Mouse (Mus musculus): ENCODE data around the gene Ing1. TPM values are rescaled to one million over a fixed set of nuclear protein-coding genes. Genes with fewer than 3 reads are reported as not detected.
A peak's percentile ranks its signal among the peaks of the same experiment; 100 is the strongest.
"Not testable (repeated sequence)": the region's sequence is repeated elsewhere in the genome, so short reads cannot be mapped to it uniquely, and the experiment has no call there.

The Ing1 gene
- polyA plus RNA-seq, 1 experiment from 2014 or later: 56.9 TPM

GRCm38 (mm10) chr8:11552390-11552789, 3.0 kb upstream of the Ing1 start:
- 0 out of 2 replicates have a peak, but pooled peaks cover 3% of the 10 kb centered on the region for H3K36me3 ChIP-seq
- no peaks in the 10 kb centered on the region for H3K27me3 ChIP-seq
- no peak overlapping the region for H3K4me3 ChIP-seq
- peaks cover 28% of the 10 kb centered on the region for H3K4me1 ChIP-seq (replicated peaks)
- H3K9ac ChIP-seq: no peak overlapping the region
- H3K27ac ChIP-seq (replicated peaks): no peak overlapping the region
- H3K9me3 ChIP-seq: no peaks in the 10 kb centered on the region
- WGBS: 91% methylated on average over 10 of the region's 10 CpGs
- H3K4me2 ChIP-seq: no peak overlapping the region
- no peak for ATAC-seq (ENCODE audit: low read depth)

- Histone ChIP-seq H3K4me3 (peak overlapping the region; percentile 98), H3K9ac (peak overlapping the region; percentile 98), H3K9me3 (no peaks in the 10 kb centered on the region), H3K27ac (replicated peaks) (peak overlapping the region; percentile 100), H3K4me1 (replicated peaks) (peaks cover 37% of the 10 kb centered on the region), H3K36me3 (no peaks in the 10 kb centered on the region), H3K27me3 (no peaks in the 10 kb centered on the region), H3K4me2 (peak overlapping the region; percentile 70)
- ATAC-seq (ENCODE audit: low read depth): peak; percentile 90
- under 1% methylated on average over 102 of the region's 103 CpGs for WGBS
Observed at GRCm38 (mm10) chr8:11555720-11556591, 585 bp downstream of the Ing1 start.

- H3K4me3 ChIP-seq: peak overlapping the region; percentile 98
- H3K9me3 ChIP-seq: no peaks in the 10 kb centered on the region
- WGBS: under 1% methylated on average over 74 of the region's 85 CpGs
- H3K9ac ChIP-seq: peak overlapping the region; percentile 98
- peaks cover 8% of the 10 kb centered on the region for H3K36me3 ChIP-seq
- peaks cover 34% of the 10 kb centered on the region for H3K4me1 ChIP-seq (replicated peaks)
- ATAC-seq (ENCODE audit: low read depth): no peak
- H3K4me2 ChIP-seq: peak overlapping the region; percentile 70
- H3K27ac ChIP-seq (replicated peaks): peak overlapping the region; percentile 100
- no peaks in the 10 kb centered on the region for H3K27me3 ChIP-seq
Observed at GRCm38 (mm10) chr8:11556691-11557423, 1.5 kb downstream of the Ing1 start.

- WGBS: under 1% methylated on average over 32 of the region's 32 CpGs
- no peak for ATAC-seq (ENCODE audit: low read depth)
Observed at GRCm38 (mm10) chr8:11557424-11557767, 2.0 kb downstream of the Ing1 start.

GRCm38 (mm10) chr8:11557768-11558629, 2.6 kb downstream of the Ing1 start:
- Histone ChIP-seq H3K27me3 (no peaks in the 10 kb centered on the region), H3K36me3 (peaks cover 13% of the 10 kb centered on the region), H3K4me3 (peak overlapping the region; percentile 98), H3K9ac (peak overlapping the region; percentile 98), H3K4me1 (replicated peaks) (peaks cover 34% of the 10 kb centered on the region), H3K4me2 (peak overlapping the region; percentile 70), H3K9me3 (no peaks in the 10 kb centered on the region), H3K27ac (replicated peaks) (peak overlapping the region; percentile 100)
- under 1% methylated on average over 65 of the region's 67 CpGs for WGBS
- peak; percentile 79 for ATAC-seq (ENCODE audit: low read depth)

More at GRCm38 (mm10) chr8:11557424-11557767, 2.0 kb downstream of the Ing1 start:
- peak overlapping the region; percentile 98 for H3K9ac ChIP-seq
- H3K4me3 ChIP-seq: peak overlapping the region; percentile 98
- H3K27me3 ChIP-seq: no peaks in the 10 kb centered on the region
- H3K4me2 ChIP-seq: peak overlapping the region; percentile 70
- H3K9me3 ChIP-seq: no peaks in the 10 kb centered on the region
- peaks cover 13% of the 10 kb centered on the region for H3K36me3 ChIP-seq
- H3K27ac ChIP-seq (replicated peaks): peak overlapping the region; percentile 100
- peaks cover 34% of the 10 kb centered on the region for H3K4me1 ChIP-seq (replicated peaks)

- Histone ChIP-seq H3K27ac (replicated peaks) (no peak overlapping the region), H3K9me3 (no peaks in the 10 kb centered on the region), H3K27me3 (no peaks in the 10 kb centered on the region), H3K9ac (peak overlapping the region; percentile 98; the same call in 1 of the 2 replicates), H3K4me2 (peak overlapping the region; percentile 70), H3K4me3 (peak overlapping the region; percentile 98; the same call in 1 of the 2 replicates), H3K4me1 (replicated peaks) (peaks cover 23% of the 10 kb centered on the region), H3K36me3 (peaks cover 28% of the 10 kb centered on the region)
- ATAC-seq (ENCODE audit: low read depth): no peak
- 87% methylated on average over 3 of the region's 3 CpGs for WGBS
Observed at GRCm38 (mm10) chr8:11559511-11559910, 4.1 kb downstream of the Ing1 start.

- H3K4me1 ChIP-seq (replicated peaks): peaks cover 21% of the 10 kb centered on the region
- peaks cover 35% of the 10 kb centered on the region for H3K36me3 ChIP-seq
- 83% methylated on average over 9 of the region's 9 CpGs for WGBS
- H3K4me3 ChIP-seq: no peak overlapping the region
- no peak overlapping the region for H3K9ac ChIP-seq
- no peak overlapping the region for H3K27ac ChIP-seq (replicated peaks)
- no peak for ATAC-seq (ENCODE audit: low read depth)
- H3K9me3 ChIP-seq: no peaks in the 10 kb centered on the region
- H3K4me2 ChIP-seq: no peak overlapping the region
- H3K27me3 ChIP-seq: no peaks in the 10 kb centered on the region
Observed at GRCm38 (mm10) chr8:11560220-11560619, 4.8 kb downstream of the Ing1 start.

GRCm38 (mm10) chr8:11564236-11564635, 8.9 kb downstream of the Ing1 start:
- peaks cover 67% of the 10 kb centered on the region for H3K36me3 ChIP-seq
- no peak overlapping the region for H3K27ac ChIP-seq (replicated peaks)
- peaks cover 14% of the 10 kb centered on the region for H3K4me1 ChIP-seq (replicated peaks)
- H3K9me3 ChIP-seq: no peaks in the 10 kb centered on the region
- H3K4me2 ChIP-seq: no peak overlapping the region
- 87% methylated on average over 5 of the region's 5 CpGs for WGBS
- no peak for ATAC-seq (ENCODE audit: low read depth)
- H3K9ac ChIP-seq: no peak overlapping the region
- H3K4me3 ChIP-seq: no peak overlapping the region
- no peaks in the 10 kb centered on the region for H3K27me3 ChIP-seq

- Histone ChIP-seq H3K4me1 (replicated peaks) (peaks cover 9% of the 10 kb centered on the region), H3K27me3 (no peaks in the 10 kb centered on the region), H3K9me3 (no peaks in the 10 kb centered on the region), H3K4me2 (no peak overlapping the region), H3K27ac (replicated peaks) (no peak overlapping the region), H3K4me3 (no peak overlapping the region), H3K9ac (no peak overlapping the region), H3K36me3 (peaks cover 71% of the 10 kb centered on the region)
- WGBS: 91% methylated on average over 7 of the region's 7 CpGs
- no peak for ATAC-seq (ENCODE audit: low read depth)
Observed at GRCm38 (mm10) chr8:11564721-11565120, 9.3 kb downstream of the Ing1 start.

- H3K4me1 ChIP-seq (replicated peaks); H3K27ac ChIP-seq (replicated peaks); ATAC-seq (ENCODE audit: low read depth); H3K4me3 ChIP-seq; H3K4me2 ChIP-seq; H3K27me3 ChIP-seq; H3K9ac ChIP-seq; H3K9me3 ChIP-seq: not testable (repeated sequence)
- H3K36me3 ChIP-seq: peaks cover 58% of the 10 kb centered on the region
- WGBS: 93% methylated on average over 2 of the region's 2 CpGs
Observed at GRCm38 (mm10) chr8:11568193-11568592, 12.8 kb downstream of the Ing1 start.

GRCm38 (mm10) chr8:11569260-11570097, 14.1 kb downstream of the Ing1 start:
- Histone ChIP-seq H3K4me1 (replicated peaks) (no peaks in the 10 kb centered on the region), H3K4me2 (no peak overlapping the region), H3K4me3 (no peak overlapping the region), H3K36me3 (peaks cover 46% of the 10 kb centered on the region), H3K27me3 (no peaks in the 10 kb centered on the region), H3K9ac (no peak overlapping the region), H3K9me3 (no peaks in the 10 kb centered on the region), H3K27ac (replicated peaks) (no peak overlapping the region)
- no peak for ATAC-seq (ENCODE audit: low read depth)
- 92% methylated on average over 22 of the region's 22 CpGs for WGBS
